Mouse (Mus musculus): ENCODE measurements around the gene Gm17361. TPM values are rescaled to one million over a fixed set of nuclear protein-coding genes. Genes with fewer than 3 reads are reported as not detected.
"Not testable (repeated sequence)": the region's sequence is repeated elsewhere in the genome, so short reads cannot be mapped to it uniquely, and the experiment has no call there.

The Gm17361 gene
- polyA plus RNA-seq (2014; fragmentation: Nextera tagmentation; extraction: Ambion mirVana): not detected in 2 replicates

- not testable (repeated sequence) for DNase-seq; H3K4me3 ChIP-seq (replicated peaks; ENCODE audit: low read depth, low read length); H3K36me3 ChIP-seq (ENCODE audit: control insufficient read depth, insufficient read depth, low read length); H3K9ac ChIP-seq (replicated peaks; ENCODE audit: low read length); H3K27ac ChIP-seq (replicated peaks; ENCODE audit: low read depth, low read length); H3K9me3 ChIP-seq (ENCODE audit: control insufficient read depth, low read length); ATAC-seq (ENCODE audit: low FRiP score, low TSS enrichment); H3K4me2 ChIP-seq (ENCODE audit: low read length); H3K27me3 ChIP-seq (ENCODE audit: control insufficient read depth, insufficient read depth, low read length); H3K4me1 ChIP-seq (ENCODE audit: control insufficient read depth, insufficient read depth, low read length)
- WGBS: no CpG with 5 or more reads among the region's 4 CpGs
Measured at GRCm38 (mm10) chrX:125003863-125004262, at the start of gene Gm17361. Gene Gm17361, plus strand, starts transcription at chrX:125004163.
